Mouse (Mus musculus) layer of hippocampus, adult 11-12 months (tissue): Measurements from ENCODE around the gene Nanog.
"Not testable (repeated sequence)": the region's sequence is repeated elsewhere in the genome, so short reads cannot be mapped to it uniquely, and the experiment has no call there.

Source experiments
- DNase-seq: peaks from one replicate; pipeline ENCODE4 v3.0.0; 2022; ENCODE audit warnings: low spot score

The Nanog gene

DNA sequence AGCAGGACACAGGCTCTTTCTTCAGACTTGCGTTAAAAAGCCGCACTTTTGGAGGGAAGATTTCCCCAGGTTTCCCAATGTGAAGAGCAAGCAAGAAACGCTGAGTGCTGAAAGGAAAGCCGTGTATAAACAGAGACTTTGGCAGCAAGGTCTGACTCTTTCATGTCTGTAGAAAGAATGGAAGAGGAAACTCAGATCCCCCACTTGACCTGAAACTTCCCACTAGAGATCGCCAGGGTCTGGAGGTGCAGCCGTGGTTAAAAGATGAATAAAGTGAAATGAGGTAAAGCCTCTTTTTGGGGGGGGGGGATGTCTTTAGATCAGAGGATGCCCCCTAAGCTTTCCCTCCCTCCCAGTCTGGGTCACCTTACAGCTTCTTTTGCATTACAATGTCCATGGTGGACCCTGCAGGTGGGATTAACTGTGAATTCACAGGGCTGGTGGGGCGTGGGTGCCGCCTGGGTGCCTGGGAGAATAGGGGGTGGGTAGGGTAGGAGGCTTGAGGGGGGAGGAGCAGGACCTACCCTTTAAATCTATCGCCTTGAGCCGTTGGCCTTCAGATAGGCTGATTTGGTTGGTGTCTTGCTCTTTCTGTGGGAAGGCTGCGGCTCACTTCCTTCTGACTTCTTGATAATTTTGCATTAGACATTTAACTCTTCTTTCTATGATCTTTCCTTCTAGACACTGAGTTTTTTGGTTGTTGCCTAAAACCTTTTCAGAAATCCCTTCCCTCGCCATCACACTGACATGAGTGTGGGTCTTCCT lies at the start of gene Nanog:
TSS of gene Nanog (plus strand) at position 454 of the 765 bp plus-strand sequence.
- no peak for DNase-seq

DNA sequence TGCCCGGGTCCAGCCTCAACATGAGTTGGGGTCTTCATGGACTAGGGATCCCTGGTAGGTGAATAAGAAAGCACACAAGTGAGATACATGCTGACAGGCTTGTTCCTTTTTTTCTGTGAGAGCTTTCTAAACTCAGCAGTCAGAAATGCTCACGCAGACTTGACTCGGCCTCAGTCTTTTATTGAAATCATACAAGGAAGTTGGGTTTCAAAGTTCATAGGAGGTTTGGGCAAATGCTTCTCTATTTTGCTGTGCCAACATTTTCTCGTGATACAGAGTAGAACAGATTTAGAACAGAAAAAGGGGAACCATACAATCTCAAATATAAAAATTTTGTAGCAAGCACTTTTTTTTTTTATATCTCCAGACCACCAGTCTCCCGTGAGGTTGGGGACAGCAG lies 49.7 kb upstream of the Nanog start:
- no peak for DNase-seq

DNA sequence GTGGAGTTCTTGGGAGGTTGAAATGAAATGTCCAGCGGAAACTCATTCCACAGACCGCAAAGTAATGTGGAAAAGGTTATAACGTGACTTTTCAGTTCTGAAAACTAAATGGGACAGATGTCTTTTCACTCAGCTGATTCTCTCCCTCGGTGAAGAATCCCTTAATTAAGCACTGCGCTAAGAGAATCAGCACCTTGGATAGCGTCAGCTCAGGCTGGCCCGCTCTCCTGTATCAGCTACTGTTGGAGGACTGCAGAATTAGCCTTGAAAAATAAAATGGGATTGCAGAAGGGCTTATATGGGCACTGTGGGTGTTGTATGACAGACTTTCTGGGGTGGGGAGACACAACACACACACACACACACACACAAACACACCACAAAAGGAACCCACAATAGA lies 47.7 kb upstream of the Nanog start:
- DNase-seq = no peak

DNA sequence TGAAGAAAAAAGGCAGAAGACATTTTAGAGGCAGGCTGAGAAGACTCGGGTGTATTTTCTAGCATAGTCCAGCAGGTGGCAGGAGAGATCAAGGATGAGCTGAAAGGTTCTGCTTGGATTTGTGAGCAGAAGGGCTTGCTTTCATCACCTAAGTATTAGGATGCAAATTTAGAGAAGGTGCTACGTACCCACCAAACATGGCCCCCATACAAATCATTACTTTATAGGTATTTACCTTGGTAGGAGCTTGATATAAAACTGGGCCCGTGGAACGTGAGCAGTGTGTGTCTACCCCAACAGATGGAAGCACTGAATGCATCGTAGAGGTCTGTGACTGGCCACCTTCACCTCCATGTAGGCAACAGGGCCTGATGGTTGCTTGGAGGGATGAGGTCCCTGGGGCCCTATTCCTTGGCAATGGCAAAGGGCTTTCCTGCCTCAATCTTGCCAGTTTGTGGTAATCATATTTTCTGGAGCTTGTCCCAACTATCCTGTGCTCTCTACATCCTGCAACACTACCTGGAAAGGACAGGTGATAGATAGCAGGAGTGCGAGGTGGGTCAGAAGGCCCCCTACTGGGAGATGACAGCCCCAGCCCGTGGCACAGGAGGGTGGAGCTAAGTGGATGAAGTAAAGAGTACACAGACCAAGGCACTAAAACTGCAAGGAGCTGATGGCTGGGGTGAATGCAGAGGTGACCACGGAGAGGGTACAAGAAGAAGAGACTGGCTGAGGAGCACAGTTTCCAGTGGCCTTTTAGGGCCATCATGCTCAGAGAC lies 46.5 kb upstream of the Nanog start:
- peak; percentile 41 for DNase-seq

DNA sequence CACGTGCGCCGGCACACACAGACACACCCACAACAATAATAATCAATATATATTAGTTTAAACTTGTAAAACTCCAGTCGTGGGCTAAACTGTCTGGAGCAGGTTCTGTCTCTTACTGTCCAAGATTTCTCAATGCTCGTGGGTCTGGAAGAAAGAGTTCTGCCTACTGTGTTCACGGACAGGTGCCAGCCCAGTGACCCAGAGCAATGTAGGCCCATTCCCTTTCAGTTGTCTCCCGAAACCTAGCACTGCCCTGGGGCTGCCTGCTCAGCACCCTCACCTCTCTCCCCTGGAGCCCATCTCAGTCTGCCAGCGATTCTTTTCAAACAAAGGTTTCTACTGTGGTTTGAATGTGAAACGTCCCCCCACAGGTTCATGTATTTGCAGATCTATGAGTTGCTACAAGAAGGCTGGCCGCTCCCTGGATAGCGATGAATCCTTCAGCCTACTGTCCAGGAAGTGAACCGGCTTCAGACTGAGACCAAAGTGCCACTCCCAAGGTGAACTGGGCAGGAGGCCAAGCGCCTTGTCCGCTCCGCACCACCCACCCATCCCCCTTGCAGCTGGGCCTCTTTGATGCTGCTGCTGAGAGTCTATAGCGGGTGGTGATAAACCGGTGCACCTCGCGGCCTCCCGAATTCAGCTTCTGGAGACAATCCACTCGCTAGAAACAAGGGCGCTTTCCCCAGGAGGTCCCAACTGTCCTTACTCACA lies 44.6 kb upstream of the Nanog start:
- no peak for DNase-seq

DNA sequence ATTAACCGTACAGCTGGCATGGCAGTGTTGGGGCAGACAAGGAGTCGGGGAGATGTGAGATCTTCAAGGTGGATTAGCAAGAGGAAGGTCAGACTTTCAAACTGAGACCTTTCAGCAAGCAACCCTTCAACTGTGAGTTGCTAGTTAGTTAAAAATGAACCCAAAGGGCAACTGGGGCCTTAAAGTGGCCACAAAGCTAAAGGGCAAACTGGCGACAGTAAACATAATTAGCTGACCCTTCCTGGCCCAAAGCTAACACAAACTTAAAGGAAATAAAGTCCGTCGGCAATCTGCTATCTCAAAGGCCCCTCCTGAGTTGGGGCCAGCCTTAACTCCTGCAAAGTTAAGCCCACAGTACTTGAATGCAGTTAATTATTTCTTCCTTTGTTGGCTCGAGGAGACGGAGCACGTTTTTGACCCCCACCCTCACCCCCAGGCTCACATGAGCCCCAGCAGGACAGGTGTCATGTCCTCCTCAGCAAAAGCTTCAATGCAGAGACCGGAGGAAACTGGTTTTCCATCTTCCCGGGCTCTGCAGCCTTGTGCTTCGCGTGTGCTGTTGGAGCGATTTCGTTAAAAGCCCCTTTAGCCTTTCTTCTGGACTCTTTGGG lies 43.6 kb upstream of the Nanog start:
- no peak for DNase-seq

DNA sequence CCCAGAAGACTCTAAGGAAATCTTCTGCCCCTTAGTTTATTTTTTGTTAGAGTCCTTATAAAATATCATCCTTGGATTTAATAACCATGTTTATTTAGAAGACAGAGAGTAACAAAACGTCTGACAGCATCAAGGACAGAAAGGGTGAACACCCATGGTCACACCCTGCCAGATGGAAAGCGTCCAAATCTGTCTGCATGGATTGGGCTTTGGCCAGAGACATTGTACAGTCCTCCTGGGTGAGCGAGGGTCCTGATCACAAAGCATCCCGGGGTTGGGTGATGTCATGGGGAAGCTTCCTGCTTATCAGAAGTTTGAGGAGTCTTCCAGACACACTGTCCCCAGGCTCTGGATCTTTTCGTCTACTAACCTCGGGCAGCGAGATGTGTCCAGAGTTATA lies 41.4 kb upstream of the Nanog start:
- DNase-seq = no peak

DNA sequence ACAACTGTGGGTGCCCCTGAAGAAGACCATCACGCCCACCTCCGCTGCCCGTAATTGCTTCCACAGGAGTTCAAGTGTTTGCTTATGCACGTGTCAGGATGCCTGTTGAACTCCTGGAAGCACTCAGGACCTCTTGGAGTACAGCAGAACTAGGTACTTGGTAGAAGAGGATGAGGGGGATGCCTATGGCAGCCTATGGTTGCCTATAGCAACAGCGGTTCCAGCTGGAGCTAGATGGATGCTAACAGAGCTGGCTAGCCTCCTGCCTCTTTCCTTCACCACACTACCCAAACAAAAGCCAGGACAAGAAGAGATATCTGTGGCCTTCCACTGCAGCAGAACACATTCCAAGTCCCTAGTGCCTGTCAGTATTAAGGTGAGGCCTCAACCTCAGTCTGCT lies 39.6 kb upstream of the Nanog start:
- DNase-seq = no peak

DNA sequence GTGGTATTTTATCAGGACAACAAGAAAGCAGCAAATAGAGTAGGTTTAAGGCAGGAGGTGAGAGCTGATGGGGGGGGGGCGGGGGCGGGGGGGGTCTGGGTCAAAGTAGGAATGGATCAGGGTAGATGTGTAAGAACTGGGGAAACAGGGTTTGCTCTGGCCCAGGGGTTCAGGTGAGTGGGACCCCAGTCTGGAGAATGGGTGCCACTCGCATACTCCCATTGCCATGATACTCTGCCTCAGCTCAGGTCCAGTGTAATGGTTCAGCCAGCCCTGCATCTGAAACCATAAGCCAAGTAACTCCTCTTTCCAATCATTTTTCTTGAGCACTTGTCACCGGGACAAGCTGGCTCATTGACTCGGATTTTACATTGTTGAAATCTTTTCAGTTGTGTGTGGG lies 38.5 kb upstream of the Nanog start:
- DNase-seq = no peak

DNA sequence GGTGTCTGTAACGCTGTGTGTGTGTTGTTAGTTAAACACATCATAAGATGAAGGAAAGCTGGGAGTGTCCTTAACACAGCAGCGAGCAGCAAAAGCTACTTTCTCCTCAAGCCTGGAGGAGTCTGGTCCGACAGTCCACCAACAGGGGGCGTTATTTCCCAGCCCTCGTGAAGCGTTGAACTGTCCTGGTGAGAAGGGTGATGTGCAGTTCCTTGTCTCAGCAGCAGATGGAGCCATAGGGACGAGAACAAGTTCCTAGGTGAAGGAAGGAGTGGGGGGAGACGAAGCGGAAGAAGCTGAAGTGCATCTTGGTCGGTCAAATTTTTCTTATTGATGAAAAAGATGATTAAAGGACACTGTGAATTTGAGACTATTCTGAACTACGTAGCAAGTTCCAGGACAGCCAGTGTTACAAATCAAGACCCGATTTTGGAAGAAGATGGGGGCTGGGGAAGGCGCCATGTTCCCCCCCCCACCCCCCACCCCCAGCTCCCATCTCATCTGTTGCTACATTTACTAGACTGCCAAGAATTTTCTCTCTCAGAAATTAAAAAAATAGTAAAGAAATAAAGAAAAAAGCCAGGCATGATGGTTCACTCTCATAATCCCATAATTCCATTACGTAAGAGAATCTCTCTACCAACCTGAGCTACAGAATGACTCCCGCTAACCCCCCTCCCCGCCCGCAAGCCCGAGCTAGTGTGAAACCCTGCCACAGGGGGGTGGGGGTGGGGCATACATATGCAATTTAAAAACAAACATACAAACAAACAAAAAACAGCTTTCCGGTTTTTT lies 37.7 kb upstream of the Nanog start:
- peak; percentile 99 for DNase-seq

DNA sequence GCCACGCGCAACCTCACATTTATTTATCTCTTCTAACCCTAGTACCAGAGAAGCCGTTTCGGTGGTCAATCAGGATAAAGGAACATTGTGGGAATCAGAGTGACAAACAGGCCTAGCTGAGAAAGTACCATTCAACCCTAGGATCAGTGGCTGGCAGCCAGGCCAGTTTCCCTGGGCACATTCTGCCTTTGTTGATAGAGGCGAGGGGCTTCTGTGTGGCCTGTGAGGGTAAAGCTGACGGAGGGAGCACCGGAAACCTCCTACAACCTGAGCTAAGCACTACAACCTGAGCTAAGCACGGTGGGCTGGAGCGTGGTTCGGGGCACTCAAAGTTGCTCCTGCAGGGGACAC lies 37.1 kb upstream of the Nanog start:
- no peak for DNase-seq

DNA sequence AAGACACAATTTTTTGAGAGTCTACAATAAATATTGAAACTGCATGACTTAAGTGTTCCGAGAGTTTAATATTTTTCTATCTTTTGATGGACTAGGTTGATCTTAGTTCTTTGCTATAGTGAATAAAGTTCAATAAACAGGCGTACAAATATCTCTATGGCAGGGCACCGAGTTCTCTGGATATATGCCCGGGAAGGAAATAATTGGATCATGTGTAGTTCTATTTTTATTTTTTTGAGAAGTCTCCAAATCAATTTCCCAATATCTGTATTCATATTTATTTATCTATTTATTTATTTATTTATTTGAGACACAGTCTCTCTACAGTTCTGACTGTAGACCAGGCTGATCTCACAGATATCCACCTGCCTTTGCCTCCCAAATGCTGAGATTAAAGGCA lies 36.4 kb upstream of the Nanog start:
- DNase-seq = no peak

DNA sequence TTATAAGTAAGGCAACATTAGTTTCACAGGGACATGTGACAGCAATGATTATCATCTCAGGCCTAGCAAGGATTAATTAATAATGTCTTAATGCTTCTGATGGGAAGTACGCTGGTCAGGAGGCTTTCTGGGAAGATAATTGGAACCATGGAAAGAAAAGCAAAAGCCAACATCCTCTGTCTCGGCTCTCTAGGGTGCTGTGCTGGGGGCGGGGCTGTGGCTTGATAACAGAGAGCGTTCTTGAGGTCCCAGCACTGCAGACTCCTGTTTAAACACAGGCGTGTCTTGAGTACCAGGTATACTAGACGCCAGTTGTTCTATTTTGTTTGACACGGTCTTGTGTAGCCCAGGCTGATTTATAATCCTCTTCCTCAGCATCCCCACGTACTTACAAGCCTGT lies 34.5 kb upstream of the Nanog start:
- no peak for DNase-seq

DNA sequence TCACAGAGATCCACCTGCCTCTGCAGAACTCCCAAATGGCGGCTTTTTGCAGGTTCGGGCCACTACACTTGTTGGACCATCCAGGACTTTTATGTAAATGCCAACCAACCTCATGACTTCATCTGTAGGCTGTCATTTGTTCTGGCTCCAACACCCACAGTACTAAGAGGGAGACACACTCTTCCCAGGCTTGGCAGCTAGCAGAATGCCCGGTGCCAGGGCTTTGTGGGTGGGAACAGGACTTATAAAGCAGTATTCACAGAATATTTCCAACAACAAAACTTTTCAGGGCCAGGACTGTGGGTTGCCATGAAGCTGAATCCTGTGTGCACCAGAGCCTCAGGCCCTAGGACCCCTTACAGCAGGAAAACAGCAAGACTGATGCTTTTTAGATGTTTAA lies 24.6 kb upstream of the Nanog start:
- DNase-seq = peak; percentile 75

DNA sequence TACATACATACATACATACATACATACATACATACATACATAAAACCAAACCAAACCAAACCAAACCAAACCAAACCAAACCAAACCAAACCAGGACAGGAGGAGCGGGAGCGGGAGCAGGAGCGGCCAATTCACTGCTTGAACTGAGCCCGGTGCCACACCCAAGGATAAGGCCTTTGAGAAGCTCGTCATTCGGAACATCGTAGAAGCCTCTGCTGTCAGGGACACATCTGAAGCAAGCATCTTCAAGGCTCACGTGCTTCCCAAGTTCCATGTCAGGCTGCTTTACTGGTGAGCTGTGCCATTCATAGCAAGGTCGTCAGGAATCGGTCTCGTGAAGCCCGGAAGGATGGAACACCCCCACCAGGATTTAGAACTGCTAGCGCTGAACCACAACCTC lies 20.6 kb upstream of the Nanog start:
- no peak for DNase-seq

DNA sequence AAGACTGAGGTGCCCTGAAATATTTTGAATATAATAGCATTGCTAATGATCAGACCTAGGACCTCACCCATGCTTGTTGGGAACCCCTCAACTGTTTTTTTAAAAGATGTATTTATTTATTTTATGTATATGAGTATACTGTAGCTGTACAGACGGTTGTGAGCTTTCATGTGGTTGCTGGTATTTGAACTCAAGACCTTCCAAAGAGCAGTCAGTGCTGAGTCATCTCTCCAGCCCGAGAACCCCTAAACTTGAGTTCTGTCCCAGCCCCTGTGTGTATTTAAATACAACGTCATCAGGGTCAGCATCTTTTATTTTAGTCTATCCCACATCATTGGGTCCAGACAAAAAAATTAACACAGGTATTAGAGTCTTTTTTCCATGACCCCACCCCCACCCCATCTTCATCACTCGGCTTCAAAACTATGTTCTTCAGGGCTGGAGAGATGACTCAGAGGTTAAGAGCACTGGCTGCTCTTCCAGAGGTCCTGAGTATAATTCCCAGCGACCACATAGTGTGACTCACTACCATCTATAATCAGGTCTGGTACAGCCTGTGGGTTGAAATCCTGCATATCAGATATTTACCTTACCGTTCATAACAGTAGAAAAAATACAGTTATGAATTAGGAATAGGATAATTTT lies 17.8 kb upstream of the Nanog start:
- no peak for DNase-seq

DNA sequence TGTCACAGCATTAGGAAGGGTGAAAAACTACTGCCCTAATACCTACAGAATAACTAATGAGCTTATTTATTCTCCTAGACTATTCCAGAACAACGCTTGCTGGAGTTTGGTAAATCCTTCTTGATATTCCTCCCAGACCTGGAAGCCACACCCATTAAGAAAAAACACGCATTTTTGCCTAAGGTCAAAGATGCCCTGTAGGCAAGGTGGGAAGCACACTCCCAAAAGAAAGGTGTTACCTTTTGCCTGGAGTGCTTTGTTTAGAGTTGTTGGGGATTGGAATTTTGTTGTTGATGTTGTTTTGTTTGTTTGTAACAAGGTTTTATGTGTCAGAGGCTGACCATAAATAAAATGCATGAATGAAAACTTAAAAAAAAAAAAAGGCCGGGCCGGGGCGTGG lies 17.2 kb upstream of the Nanog start:
- no peak for DNase-seq

DNA sequence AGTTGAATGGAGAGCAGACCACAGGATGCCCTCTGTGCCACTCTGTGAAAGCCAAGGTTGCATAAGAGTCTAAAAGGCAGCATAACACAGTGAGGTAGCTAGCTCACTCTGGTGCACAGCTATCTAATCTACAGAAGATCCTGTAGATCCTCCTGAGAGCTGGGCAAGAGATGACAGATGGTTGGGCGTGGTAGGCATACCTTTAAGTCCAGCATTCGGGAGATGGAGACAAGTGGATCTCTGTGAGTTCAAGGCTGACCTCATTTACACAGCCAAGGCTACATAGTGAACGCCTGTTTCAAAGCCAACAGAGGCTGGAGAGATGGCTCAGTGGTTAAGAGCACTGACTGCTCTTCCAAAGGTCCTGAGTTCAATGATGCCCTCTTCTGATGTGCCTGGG lies 11.9 kb upstream of the Nanog start:
- no peak for DNase-seq

DNA sequence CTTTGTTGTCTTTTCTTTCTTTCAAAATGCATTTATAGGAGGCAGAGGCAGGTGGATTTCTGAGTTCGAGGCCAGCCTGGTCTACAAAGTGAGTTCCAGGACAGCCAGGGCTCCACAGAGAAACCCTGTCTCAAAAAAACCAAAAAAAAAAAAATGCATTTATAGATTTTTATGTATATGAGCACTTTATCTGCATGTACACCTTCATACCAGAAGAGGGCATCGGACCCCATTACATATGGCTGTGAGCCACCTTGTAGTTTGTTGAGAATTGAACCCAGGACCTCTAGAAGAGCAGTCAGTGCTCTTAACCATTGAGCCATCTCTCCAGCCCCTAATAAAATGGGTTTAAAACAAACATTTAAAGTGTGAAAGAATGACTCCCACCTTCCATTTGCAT lies 7.7 kb upstream of the Nanog start:
- not testable (repeated sequence) for DNase-seq

DNA sequence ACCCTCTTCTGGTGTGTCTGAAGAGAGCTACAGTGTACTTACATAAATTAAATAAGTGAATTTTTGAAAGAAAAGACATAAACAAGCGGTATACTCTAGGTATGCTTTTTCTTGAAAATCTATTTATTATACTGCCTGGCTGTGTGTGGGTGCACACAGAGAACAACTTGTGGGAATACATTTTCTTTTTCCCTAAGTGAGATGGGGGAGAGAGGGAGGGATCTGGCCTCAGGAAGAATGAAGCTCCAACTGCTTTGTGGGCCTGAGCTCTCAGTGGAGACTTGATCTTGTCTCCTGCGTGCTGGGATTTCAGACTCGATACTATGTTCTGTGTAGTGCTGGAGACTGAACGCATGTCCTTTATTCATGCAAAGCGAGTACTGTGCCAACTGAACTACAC lies 5.5 kb upstream of the Nanog start:
- DNase-seq = no peak

DNA sequence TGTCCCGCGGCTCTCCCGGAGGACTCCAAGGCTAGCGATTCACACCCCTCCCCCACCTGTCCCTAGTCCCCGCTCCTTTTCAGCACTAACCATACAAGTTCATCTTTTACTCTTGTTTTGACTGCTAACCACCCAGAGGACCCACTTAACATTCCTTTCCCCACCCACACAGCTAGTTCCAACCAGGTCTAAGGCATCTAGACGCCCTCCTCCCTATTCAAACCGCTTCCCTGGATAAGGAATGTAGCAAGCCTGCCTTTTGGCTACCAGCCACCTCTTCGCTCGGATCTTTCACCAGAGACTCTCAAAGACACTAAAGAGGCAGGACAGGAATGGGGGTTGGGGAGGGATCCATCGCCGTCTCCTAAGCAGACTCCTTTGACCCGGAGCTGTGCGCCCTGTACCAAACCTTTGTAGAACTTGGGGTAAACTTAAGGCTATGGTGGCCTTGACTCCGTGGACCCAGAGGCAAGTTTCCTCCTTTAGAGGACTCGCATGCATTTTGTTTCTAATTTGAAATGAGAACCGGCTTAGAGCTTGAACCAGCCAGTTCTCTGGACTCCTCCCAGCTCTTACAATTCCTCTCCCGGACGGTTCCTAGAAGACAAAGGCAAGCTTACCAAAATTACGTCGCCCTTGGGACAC lies 4.7 kb upstream of the Nanog start:
- no peak for DNase-seq
